In the genomic region with DNA sequence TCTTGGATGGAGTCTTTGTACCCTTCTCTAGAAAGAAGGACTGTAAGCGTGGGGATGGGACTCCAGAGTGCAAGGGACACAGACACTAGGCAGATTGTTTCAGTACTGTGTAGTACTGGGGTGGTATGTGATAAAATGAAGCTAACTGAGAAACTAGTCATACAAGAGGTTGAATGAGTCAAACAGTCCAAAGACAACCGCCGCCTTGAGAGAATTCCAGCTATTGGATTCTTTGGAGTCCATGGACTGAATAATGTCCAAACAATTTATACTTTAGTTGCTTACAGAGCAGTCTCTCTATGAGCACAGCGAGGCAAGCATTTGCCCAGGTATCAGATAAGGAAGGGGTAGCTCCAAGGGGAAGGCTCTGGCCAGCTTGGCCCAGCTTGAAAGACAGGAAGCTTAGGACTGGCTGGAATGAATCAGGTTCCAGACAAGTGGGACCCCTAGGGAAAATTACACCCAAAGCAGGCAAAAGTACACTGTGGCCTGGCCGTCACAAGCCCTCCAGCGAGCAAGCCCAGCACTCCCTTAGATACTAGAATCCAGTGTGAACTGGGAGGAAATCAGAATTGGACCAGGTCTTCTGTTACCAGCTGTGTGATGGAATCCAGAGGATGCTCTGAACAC, we compare ENCODE assay signal across 26 mouse cellular contexts. TPM values are rescaled to one million over a fixed set of nuclear protein-coding genes. Genes with fewer than 3 reads are reported as not detected.
DNase-seq lines count a peak whose midpoint lies in the region; ATAC-seq and TF ChIP-seq lines count a peak whose summit lies in the region.
"Had no signal": no experiment of that assay in that cellular context is flagged by ENCODE, and none has a peak within 500 bp of the region (broad histone marks: within the 10 kb centered on the region; RNA-seq: fewer than 3 reads in every experiment).

No protein-coding gene starts in this region.

- H3K4me2 ChIP-seq in lung, embryonic 14.5 days = no peak overlapping the region
- H3K4me2 ChIP-seq: forebrain, embryonic 13.5 days; hindbrain, embryonic 12.5 days; limb, embryonic 12.5 days; liver, embryonic 15.5 days; midbrain, embryonic 13.5 days; neural tube, embryonic 15.5 days had no signal

- no peak for ATAC-seq in lung, embryonic 14.5 days (ENCODE audit: insufficient read depth)
- ATAC-seq: forebrain, embryonic 13.5 days; inflammation-experienced regulatory T-cells, adult 6 months; midbrain, embryonic 13.5 days had no signal

- H3K27ac ChIP-seq in heart, embryonic 10.5 days = no peak overlapping the region
- peak overlapping the region; percentile 30; the same call in 1 of the 2 replicates for H3K27ac ChIP-seq in lung, embryonic 14.5 days (ENCODE audit: low read depth)
- H3K27ac ChIP-seq in testis, adult 2 months (ENCODE audit: control insufficient read depth, insufficient read depth, low read depth, low read length) = peak overlapping the region; percentile 19; the same call in 1 of the 2 replicates
- H3K27ac ChIP-seq in thymus, adult 2 months (ENCODE audit: control insufficient read depth, insufficient read depth, low read length) = no peak overlapping the region
- H3K27ac ChIP-seq: forebrain, embryonic 13.5 days; limb, embryonic 12.5 days; liver, embryonic 15.5 days; midbrain, embryonic 13.5 days; neural tube, embryonic 15.5 days had no signal

- H3K4me3 ChIP-seq in heart, embryonic 10.5 days = no peak overlapping the region
- H3K4me3 ChIP-seq in lung, embryonic 14.5 days (ENCODE audit: low read depth, low read length) = no peak overlapping the region
- H3K4me3 ChIP-seq in testis, adult 2 months (ENCODE audit: control insufficient read depth, low read depth, low read length) = no peak overlapping the region
- H3K4me3 ChIP-seq in thymus, adult 2 months (ENCODE audit: control insufficient read depth, insufficient read depth, low read length) = no peak overlapping the region
- H3K4me3 ChIP-seq: forebrain, embryonic 13.5 days; hindbrain, embryonic 12.5 days; limb, embryonic 12.5 days; liver, embryonic 15.5 days; megakaryocyte, embryonic 14.5 days; midbrain, embryonic 13.5 days; neural tube, embryonic 15.5 days had no signal

- no peak overlapping the region for H3K9ac ChIP-seq in lung, embryonic 14.5 days
- H3K9ac ChIP-seq: forebrain, embryonic 13.5 days; hindbrain, embryonic 12.5 days; limb, embryonic 12.5 days; liver, embryonic 15.5 days; midbrain, embryonic 13.5 days; neural tube, embryonic 15.5 days had no signal

- no peaks in the 10 kb centered on the region for H3K9me3 ChIP-seq in heart, embryonic 10.5 days
- H3K9me3 ChIP-seq in lung, embryonic 14.5 days (ENCODE audit: low read depth, low read length) = no peaks in the 10 kb centered on the region
- H3K9me3 ChIP-seq: forebrain, embryonic 13.5 days; hindbrain, embryonic 12.5 days; limb, embryonic 12.5 days; liver, embryonic 15.5 days; megakaryocyte, embryonic 14.5 days; midbrain, embryonic 13.5 days; neural tube, embryonic 15.5 days had no signal

- peaks cover 62% of the 10 kb centered on the region for H3K27me3 ChIP-seq in heart, embryonic 10.5 days (ENCODE audit: insufficient read depth, poor library complexity, severe bottlenecking)
- no peaks in the 10 kb centered on the region for H3K27me3 ChIP-seq in lung, embryonic 14.5 days (ENCODE audit: insufficient read depth, low read length)
- no peaks in the 10 kb centered on the region for H3K27me3 ChIP-seq in testis, adult 2 months (ENCODE audit: control insufficient read depth, insufficient read depth, low read length)
- no peaks in the 10 kb centered on the region for H3K27me3 ChIP-seq in thymus, adult 2 months (ENCODE audit: control insufficient read depth, insufficient read depth, low read length)
- H3K27me3 ChIP-seq: forebrain, embryonic 13.5 days; hindbrain, embryonic 12.5 days; neural tube, embryonic 15.5 days had no signal

- no peaks in the 10 kb centered on the region for H3K36me3 ChIP-seq in heart, embryonic 10.5 days
- H3K36me3 ChIP-seq in lung, embryonic 14.5 days (ENCODE audit: insufficient read depth) = no peaks in the 10 kb centered on the region
- no peaks in the 10 kb centered on the region for H3K36me3 ChIP-seq in testis, adult 2 months (ENCODE audit: control insufficient read depth, insufficient read depth, low read length)
- no peaks in the 10 kb centered on the region for H3K36me3 ChIP-seq in thymus, adult 2 months (ENCODE audit: control insufficient read depth, insufficient read depth, low read length)
- H3K36me3 ChIP-seq: limb, embryonic 12.5 days; liver, embryonic 15.5 days had no signal

- TF ChIP-seq CTCF in lung, embryonic 14.5 days (IDR thresholded peaks at IDR 0.05; ENCODE audit: low read depth) = no peak; the same call in 1 of the 2 replicates
- TF ChIP-seq CTCF in testis, adult 2 months (IDR thresholded peaks at IDR 0.05; ENCODE audit: control insufficient read depth, insufficient read depth, insufficient replicate concordance, low read depth, low read length) = no peak
- no peak for TF ChIP-seq CTCF in thymus, adult 2 months (IDR thresholded peaks at IDR 0.05; ENCODE audit: borderline replicate concordance, control insufficient read depth, extremely low read depth, insufficient read depth, low read length, poor library complexity)

- H3K4me1 ChIP-seq in heart, embryonic 10.5 days = peaks cover 27% of the 10 kb centered on the region
- no peaks in the 10 kb centered on the region; the same call in 1 of the 2 replicates for H3K4me1 ChIP-seq in lung, embryonic 14.5 days (ENCODE audit: insufficient read depth)
- H3K4me1 ChIP-seq in testis, adult 2 months (ENCODE audit: control insufficient read depth, insufficient read depth, low read length) = no peaks in the 10 kb centered on the region; the same call in 1 of the 2 replicates
- peaks cover under 1% of the 10 kb centered on the region for H3K4me1 ChIP-seq in thymus, adult 2 months (replicated peaks; ENCODE audit: control insufficient read depth, insufficient read depth, low read length)
- H3K4me1 ChIP-seq: liver, embryonic 15.5 days; megakaryocyte, embryonic 14.5 days had no signal

- WGBS in heart, embryonic 10.5 days = 71% methylated on average over 6 of the region's 6 CpGs
- 67% methylated on average over 6 of the region's 6 CpGs for WGBS in lung, embryonic 14.5 days
- WGBS in thymus, adult 2 months = 95% methylated on average over 6 of the region's 6 CpGs

- peak; percentile 34 to 61 for DNase-seq in heart, adult 9 months (ENCODE audit: low spot score in 2 of 2)
- no peak for DNase-seq in heart, embryonic 10.5 days (ENCODE audit: low spot score)
- no peak for DNase-seq in lung, embryonic 14.5 days
- DNase-seq in lung, postnatal 14 days = no peak
- DNase-seq in testis, postnatal 14 days (ENCODE audit: low spot score) = no peak
- no peak for DNase-seq in thymus, adult 2 months
- DNase-seq: adrenal gland, adult 8-10 months; B cell, adult 2 months; cerebellum, adult 2 months; cerebellum, postnatal 14 days; gastrocnemius, postnatal 10 days; kidney, adult 11 months; kidney, postnatal 14 days; layer of hippocampus, adult 9-11 months; retina, postnatal 1 day; right cerebral cortex, postnatal 14 days; thymus, postnatal 25 days had no signal

- TF ChIP-seq POLR2A in testis, adult 2 months (IDR thresholded peaks at IDR 0.05; ENCODE audit: control insufficient read depth, low read depth, low read length) = no peak
- TF ChIP-seq POLR2A in thymus, adult 2 months (IDR thresholded peaks at IDR 0.05; ENCODE audit: control insufficient read depth, extremely low read depth, insufficient read depth, low read length, poor library complexity) = no peak

RNA-seq across cellular contexts. Expression of gene Serpinh1, which starts 30.2 kb away (rescaled TPM):
- 1,580 and 1,787 TPM in 2 replicates for polyA plus RNA-seq in heart, embryonic 10.5 days (2016; fragmentation: Nextera tagmentation; extraction: Ambion mirVana)
- polyA plus RNA-seq in lung, embryonic 14.5 days (2014; fragmentation: Nextera tagmentation; extraction: Ambion mirVana) = 663 and 691 TPM in 2 replicates
- polyA plus RNA-seq in testis, adult 2 months (2012; rRNA removed) = 17.8 and 18.8 TPM in 2 replicates
- 53.3 and 66.1 TPM in 2 replicates for polyA plus RNA-seq in thymus, adult 2 months (2012; rRNA removed)
- polyA plus RNA-seq: inflammation-experienced regulatory T-cells, adult 6 months had no signal

RNA-seq across cellular contexts. Expression of gene Map6, which starts 55.6 kb away (rescaled TPM):
- polyA plus RNA-seq in heart, embryonic 10.5 days (2016; fragmentation: Nextera tagmentation; extraction: Ambion mirVana) = 2.1 and 2.3 TPM in 2 replicates
- 1.2 and 2.0 TPM in 2 replicates for polyA plus RNA-seq in lung, embryonic 14.5 days (2014; fragmentation: Nextera tagmentation; extraction: Ambion mirVana)
- 5.1 and 5.5 TPM in 2 replicates for polyA plus RNA-seq in testis, adult 2 months (2012; rRNA removed)
- polyA plus RNA-seq in thymus, adult 2 months (2012; rRNA removed) = 0.96 and 1.3 TPM in 2 replicates

RNA-seq across cellular contexts. Expression of gene Gdpd5, which starts 58.4 kb away (rescaled TPM):
- polyA plus RNA-seq in heart, embryonic 10.5 days (2016; fragmentation: Nextera tagmentation; extraction: Ambion mirVana) = 24.2 and 31.6 TPM in 2 replicates
- 20.2 and 21.8 TPM in 2 replicates for polyA plus RNA-seq in lung, embryonic 14.5 days (2014; fragmentation: Nextera tagmentation; extraction: Ambion mirVana)
- 9.9 and 11.1 TPM in 2 replicates for polyA plus RNA-seq in testis, adult 2 months (2012; rRNA removed)
- polyA plus RNA-seq in thymus, adult 2 months (2012; rRNA removed) = 13.9 and 18.5 TPM in 2 replicates

Comparison
In these comparisons a context has a peak if more than half of its experiments do, and no peak if none do; other contexts are left out.
1. DNase-seq: peak in heart, adult 9 months (2 of 2); none in heart, embryonic 10.5 days (single experiment), lung, embryonic 14.5 days (single experiment), lung, postnatal 14 days (single experiment), testis, postnatal 14 days (single experiment) and thymus, adult 2 months (single experiment).
2. H3K27ac ChIP-seq: peak in lung, embryonic 14.5 days (single experiment) and testis, adult 2 months (single experiment); none in heart, embryonic 10.5 days (single experiment) and thymus, adult 2 months (single experiment).